Mouse (Mus musculus): ENCODE measurements around the gene Rsph9. TPM values are rescaled to one million over a fixed set of nuclear protein-coding genes. Genes with fewer than 3 reads are reported as not detected.

Gene Rsph9
- total RNA-seq, 2 experiments from 2014 or later, result 1.3 to 2.3 TPM

DNA sequence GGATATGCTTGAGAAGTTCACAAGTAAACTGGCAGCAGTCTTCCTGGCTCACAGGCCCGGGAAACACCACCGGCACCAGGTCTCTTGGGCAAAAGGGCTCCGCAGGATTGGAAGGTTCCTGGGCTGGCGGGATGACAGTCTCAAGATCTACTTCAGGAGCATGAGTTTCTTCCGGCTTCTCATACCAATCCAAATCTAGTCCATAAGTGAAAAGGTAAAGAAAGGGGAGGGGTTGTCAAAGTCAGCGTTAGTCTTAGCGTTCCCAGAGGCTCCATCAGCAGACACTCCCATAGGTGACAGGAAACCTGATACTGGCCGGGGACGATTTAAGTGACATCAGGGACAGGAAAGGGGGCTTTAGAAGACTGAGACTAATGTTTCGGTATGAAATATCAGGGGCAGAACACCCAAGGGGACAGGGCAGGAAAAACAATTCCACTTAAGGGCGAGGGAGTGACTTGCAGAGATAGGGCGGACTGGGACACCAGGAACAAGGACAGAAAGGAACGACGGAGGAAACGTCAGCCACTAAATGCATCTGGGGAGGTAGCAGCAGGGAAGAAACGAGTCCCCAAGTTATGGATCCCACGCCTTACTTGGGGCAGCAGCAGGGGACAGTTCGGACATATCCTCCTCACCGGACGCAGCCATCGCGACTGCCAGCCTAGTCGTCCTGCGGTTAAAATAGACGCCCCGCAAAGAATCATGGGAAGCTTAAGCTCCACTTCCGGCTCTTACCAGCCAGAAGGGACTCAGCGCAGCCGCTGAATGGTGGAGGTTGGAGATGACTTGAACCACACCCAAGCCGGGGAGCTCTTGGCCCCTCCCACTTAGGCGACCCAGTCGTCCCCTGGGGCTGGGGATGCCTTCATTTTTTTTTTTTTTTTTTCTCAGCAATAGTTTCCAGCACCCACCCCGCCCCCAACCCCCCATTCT is 9.1 kb upstream of the Rsph9 start, which contains the start of gene Mad2l1bp:
Gene Mad2l1bp, minus strand, starts transcription at position 707 of the 936 bp plus-strand sequence.
- intact Hi-C loops (cut with DNase I), result no loop called here
- peak; percentile 94 for DNase-seq

- intact Hi-C loops (cut with DNase I), result no loop called here
- DNase-seq, result no peak
Observed at GRCm38 (mm10) chr17:46139872-46140271, 4.1 kb downstream of the Rsph9 start.

GRCm38 (mm10) chr17:46138563-46139236 is 5.3 kb downstream of the Rsph9 start:
- intact Hi-C loops (cut with DNase I), result no loop called here

GRCm38 (mm10) chr17:46132862-46133261 is 11.2 kb downstream of the Rsph9 start:
- intact Hi-C loops (cut with DNase I), result loop anchor here (1.0 to 5.0 kb wide), 4 partner anchors 92 to 402 kb away; no protein-coding TSS in a partner anchor
- DNase-seq, result no peak

More at GRCm38 (mm10) chr17:46138563-46139236, 5.3 kb downstream of the Rsph9 start:
- no peak for DNase-seq

DNA sequence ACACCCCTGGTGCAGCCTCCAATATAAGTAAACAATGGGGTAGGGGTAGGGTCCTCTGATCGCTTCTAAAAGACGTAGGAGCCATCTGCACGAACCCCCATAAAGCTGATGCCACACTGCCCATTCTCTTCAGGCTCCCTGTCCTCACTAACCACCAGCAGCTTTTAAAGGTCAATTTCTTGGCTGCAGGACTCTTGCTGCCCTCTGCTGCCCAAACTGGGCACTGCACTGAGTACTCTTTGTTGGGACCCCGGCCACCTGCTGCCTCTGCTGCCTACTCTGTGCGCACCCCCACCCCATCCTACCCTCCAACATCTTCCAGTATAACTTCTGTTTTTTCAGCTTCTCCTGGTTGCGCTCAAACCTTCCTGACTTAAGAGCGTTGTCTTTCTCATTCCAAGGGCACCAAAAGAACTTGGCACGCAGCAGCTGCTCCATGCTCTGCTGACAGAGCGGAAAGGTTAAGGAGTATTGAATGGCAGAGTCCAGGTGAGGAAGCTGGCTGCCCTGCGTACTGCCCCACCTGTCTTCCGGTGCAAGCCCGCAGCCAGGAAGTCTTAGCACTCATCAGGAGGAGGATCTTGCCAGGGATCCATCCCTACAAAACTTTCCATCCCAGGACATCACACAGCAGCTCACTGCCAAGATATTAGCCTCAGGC is 11.8 kb downstream of the Rsph9 start:
- intact Hi-C loops (cut with DNase I), result loop anchor here (1.0 to 5.0 kb wide), 4 partner anchors 91 to 401 kb away; no protein-coding TSS in a partner anchor
- peak; percentile 84 to 88 for DNase-seq

GRCm38 (mm10) chr17:46129741-46130498 is 14.1 kb downstream of the Rsph9 start:
- DNase-seq, result peak; percentile 75 to 79
- intact Hi-C loops (cut with DNase I), result loop anchor here (5.0 kb wide), 2 partner anchors 173 to 283 kb away; no protein-coding TSS in a partner anchor

DNA sequence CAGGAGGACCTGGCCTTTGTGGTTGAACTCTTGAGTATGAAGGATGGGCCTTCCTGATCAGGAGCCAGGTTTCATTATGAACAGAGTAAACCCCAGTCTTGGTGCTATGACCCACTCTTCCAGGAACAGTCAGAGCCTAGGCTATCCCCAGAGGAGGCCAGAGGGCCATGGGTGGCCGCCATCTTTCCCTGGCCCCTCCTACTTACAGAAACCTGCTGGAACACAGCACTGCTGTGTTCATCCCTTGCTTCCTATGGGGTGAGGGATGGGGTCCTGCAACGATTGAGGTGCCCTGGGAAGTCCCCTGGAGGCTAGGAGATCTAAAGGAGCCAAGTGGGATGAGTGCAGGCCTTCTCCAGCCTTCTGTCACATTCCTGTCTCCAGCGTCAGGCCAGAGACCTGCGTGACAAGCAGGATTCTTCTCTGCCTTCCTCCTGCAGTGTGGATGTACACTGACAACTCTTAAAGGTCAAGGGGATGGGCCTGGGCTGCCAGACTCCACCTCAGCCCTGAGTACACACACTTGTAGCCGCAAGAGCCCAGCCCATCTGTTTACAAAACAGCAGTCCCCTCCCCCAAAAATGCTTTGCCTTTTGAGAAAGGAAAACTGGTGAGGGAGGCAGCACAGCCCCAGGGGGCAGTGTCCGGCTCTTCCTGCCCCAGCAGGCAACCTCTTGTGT is 16.1 kb downstream of the Rsph9 start:
- DNase-seq, result no peak
- intact Hi-C loops (cut with DNase I), result no loop called here

DNA sequence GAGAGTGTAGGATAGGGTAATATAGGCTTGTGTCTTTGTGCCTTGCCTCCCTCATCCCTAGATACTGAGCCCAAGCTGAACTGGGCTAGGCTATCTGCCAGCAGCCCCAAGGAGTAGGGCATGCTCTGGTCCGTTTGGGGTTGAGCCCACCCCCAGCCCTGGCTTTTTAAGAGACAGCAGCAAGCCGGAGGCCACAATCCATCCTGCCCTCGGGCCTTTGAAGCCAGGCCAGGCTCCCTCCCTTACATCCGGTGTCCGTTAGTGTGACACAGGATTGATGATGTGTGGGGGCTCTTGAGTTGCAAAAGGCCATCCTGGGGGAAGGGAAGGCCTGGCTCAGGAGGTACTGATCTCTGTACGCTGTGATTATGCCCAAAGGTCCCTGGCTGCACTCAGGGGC is 17.4 kb downstream of the Rsph9 start:
- DNase-seq, result no peak
- intact Hi-C loops (cut with DNase I), result no loop called here

DNA sequence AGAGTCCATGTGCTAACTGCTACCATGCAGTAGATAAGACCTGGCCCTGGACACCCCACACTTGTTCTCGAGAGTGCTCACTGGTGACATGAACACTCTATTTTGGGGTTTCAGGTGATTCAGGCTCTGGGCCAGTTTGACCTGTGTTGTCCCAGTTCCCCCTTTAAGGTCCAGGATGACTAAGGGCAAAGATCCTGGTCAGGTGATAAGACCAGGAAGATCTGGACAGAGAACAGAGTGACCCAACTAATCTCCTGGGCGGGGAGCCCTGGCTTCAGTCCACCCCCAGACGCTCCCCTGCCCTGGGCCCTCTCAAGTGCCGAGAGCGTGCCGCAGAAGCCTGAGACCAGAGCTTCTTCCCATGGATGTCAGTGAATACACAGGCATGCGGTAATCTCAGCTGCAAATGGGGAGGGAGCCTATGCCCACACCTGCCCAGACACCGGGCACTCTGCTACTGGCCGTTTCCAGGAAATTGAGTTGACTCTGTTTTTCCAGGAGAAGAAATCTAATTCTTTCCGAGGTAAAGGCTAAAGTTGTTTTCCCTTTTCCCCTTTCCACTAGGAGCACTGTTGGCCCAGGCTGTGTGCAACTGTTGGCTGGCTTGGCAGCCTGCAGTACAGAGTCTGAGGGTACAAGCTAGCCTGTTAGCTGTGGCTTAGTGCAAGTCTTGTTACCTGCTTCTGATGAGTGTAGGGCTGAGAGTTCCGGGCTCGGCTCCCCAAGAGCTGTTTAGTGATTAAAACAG is 19.9 kb downstream of the Rsph9 start:
- peak in 1 of 2 experiments; percentile 83 for DNase-seq
- intact Hi-C loops (cut with DNase I), result no loop called here

GRCm38 (mm10) chr17:46123285-46123684 is 20.7 kb downstream of the Rsph9 start:
- intact Hi-C loops (cut with DNase I), result no loop called here
- DNase-seq, result no peak

- DNase-seq, result peak in 1 of 2 experiments; percentile 32
- intact Hi-C loops (cut with DNase I), result no loop called here
Observed at GRCm38 (mm10) chr17:46122791-46123190, 21.2 kb downstream of the Rsph9 start.

- no peak for DNase-seq
- intact Hi-C loops (cut with DNase I), result no loop called here
Observed at GRCm38 (mm10) chr17:46119641-46120040, 24.4 kb downstream of the Rsph9 start.

GRCm38 (mm10) chr17:46118423-46118850 is 25.6 kb downstream of the Rsph9 start:
- intact Hi-C loops (cut with DNase I), result no loop called here
- no peak for DNase-seq

DNA sequence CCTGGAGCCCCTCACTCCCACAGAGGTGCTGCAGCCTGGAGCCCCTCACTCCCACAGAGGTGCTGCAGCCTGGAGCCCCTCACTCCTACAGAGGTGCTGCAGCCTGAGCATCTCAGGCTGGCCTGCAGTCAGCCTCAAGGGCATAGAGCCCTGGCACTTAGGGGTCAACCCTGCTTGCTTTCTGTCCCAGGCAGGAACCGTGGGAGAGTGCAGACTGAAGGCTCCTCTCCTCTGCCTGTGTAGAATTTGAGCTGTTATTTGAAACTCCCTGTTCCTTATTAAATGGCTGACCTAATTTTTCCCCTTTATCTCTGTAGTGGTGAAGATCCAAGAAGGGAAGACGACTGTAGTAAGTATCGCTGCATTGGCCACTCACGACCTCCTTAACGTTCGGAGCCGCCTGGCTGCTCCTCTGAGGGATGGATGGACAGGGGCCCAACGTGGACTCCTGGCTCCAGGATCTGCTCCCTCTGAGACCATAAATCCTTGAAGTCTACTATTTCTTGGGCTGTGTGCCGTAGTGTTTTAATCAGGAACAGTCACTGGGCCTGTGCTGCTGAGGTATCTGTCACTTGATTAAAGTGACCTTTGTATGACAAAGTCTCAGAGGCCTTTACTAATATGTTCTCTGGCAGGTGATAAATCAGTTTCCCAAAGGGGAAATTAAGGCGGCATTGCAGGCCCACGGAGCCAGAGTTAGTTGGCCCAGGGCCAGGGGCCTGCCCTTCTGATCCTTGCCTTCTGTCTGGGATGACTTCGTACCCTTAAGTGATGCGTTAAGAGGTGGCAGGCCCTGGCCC is 26.2 kb downstream of the Rsph9 start:
- DNase-seq, result peak in 1 of 2 experiments; percentile 44
- intact Hi-C loops (cut with DNase I), result no loop called here

DNA sequence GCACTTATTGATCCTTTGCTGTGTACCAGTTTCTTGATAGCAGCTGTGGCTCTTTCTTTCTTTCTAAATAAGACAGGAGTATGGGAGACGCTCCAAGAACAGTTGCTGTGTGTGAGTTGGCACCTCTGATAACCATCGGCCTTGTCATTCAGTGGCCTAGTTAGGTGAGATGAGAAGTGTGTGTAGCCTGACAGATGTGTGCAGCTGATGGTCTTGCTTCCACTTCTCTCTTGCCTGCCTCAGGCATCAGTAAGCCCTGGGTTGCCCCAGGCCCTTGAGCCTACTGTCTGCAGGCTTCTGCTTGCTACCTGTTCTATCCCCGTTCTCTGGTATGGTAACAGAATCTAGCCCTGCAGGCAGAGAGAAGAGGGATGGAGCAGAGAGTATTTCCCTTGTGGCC is 27.1 kb downstream of the Rsph9 start:
- intact Hi-C loops (cut with DNase I), result no loop called here
- no peak for DNase-seq

GRCm38 (mm10) chr17:46116138-46116537 is 27.9 kb downstream of the Rsph9 start:
- intact Hi-C loops (cut with DNase I), result no loop called here
- no peak for DNase-seq

DNA sequence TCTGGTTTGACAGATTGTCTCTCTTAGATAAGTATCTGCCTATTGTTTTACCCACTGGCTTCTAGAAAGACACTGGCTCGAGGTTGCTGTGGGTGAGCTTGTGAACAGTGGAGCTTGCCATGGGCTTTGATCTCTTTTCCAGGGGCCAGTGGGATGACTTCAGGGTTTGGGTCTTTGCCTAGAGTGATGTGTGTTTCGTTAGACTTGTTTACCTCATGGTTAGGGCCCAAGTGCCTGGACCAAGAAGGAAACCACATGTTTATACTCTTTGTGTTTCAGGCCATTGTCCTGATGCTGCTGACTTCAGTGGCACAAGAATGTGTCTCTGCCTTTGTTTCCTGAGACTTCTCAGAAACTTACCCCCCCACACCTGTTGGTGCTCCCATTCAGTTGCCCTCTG is 28.5 kb downstream of the Rsph9 start:
- DNase-seq, result peak in 1 of 2 experiments; percentile 43

More for the DNA sequence above, 28.5 kb downstream of the Rsph9 start:
- intact Hi-C loops (cut with DNase I), result no loop called here

Data from heart, postnatal 10 days (tissue).